Mouse (Mus musculus) gastrocnemius, adult 2 months (tissue): ENCODE measurements around the gene Cmtm4. TPM values are rescaled to one million over a fixed set of nuclear protein-coding genes. Genes with fewer than 3 reads are reported as not detected.

Experiments used
- DNase-seq: peaks from one replicate; pipeline ENCODE4 v3.0.0; 2022
- H3K27ac ChIP-seq: fragments of 200-600 bp; 2 replicates; pipeline ENCODE4 v1.8.1; 2022; ENCODE audit warnings: mild to moderate bottlenecking
- H3K4me3 ChIP-seq: fragments of 200-600 bp; 2 replicates; pipeline ENCODE4 v1.8.1; 2022; ENCODE audit warnings: mild to moderate bottlenecking, moderate library complexity
- CTCF ChIP-seq: fragments of 200-600 bp; IDR thresholded peaks from 2 replicates; pipeline ENCODE4 v1.8.1; 2022; ENCODE audit warnings: antibody characterized with exemption, mild to moderate bottlenecking, moderate library complexity
- intact Hi-C: fragments of 180-260 bp; cut with DNase I; formaldehyde crosslinking; loops from one replicate; pipeline ENCODE4 v1.15.1; 2025
- total RNA-seq, 2 experiments: library from RNA; stranded (reverse); gene quantifications; 2 replicates each; pipeline ENCODE4 v1.2.3; 2021

Cmtm4 gene
- total RNA-seq, 2 experiments from 2014 or later, result 3.9 to 5.7 TPM

DNA sequence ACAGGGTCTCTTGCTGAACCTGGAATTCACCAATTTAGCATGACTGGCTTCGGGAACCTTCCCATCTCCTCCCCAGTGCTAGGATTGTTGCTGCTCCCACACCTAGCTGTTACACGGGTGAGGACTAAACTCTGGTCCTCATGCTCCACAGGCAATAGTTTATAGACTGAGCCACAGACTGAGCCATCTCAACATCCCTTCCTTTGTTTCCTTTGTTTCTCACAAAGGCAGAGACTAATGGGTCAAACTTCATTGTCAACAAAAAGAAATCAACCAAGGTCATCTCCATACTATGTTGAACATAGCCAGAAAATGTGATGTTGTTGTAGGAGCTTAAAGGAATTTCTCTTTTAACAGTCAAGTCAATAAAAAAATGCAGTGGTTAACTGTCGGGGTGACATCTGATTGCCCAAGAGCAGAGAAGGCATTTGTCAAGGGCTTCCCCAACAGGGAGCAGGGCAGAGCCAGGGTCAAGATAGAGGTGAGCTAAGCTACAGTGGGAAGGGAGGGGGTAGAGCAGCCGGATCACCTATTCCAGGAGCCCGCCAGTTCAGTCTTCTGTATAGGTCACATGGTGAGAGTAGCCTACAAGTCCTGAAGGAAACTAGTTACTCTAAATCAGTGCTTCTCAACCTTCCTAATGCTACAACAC lies 37.7 kb upstream of the Cmtm4 start:
- DNase-seq, result no peak
- no peak overlapping the region for H3K27ac ChIP-seq

DNA sequence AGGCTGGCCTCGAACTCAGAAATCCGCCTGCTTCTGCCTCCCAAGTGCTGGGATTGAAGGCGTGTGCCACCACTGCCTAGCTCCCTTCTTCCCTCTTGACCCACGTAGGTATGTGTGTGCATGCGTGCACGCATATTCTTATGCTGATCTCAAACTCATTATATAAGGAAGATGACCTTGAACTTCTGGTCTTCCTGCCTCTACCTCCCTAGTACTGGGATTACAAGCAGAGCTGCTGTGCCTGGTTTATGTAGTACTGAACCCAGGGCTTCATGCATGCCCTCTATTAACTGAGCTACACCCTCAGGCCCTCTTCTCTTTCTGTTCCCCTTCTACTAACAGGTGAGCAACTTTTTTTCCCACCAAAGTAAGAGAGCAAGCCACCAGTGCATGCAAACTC lies 37.0 kb upstream of the Cmtm4 start:
- H3K27ac ChIP-seq, result no peak overlapping the region
- no peak overlapping the region for H3K4me3 ChIP-seq
- intact Hi-C loops, result loop anchor here (5.0 kb wide), 1 partner anchor 35 kb away; the partner anchor contains the start of gene Cmtm4
- no peak for TF ChIP-seq CTCF
- DNase-seq, result no peak

More for the DNA sequence above, 37.7 kb upstream of the Cmtm4 start:
- TF ChIP-seq CTCF, result no peak
- no peak overlapping the region for H3K4me3 ChIP-seq
- intact Hi-C loops, result loop anchor here (5.0 kb wide), 1 partner anchor 36 kb away; the partner anchor contains the start of gene Cmtm4

GRCm38 (mm10) chr8:104430230-104430629 lies 34.6 kb upstream of the Cmtm4 start:
- intact Hi-C loops, result loop anchor here (5.0 kb wide), 1 partner anchor 33 kb away; the partner anchor contains the start of gene Cmtm4
- TF ChIP-seq CTCF, result no peak

GRCm38 (mm10) chr8:104427703-104428102 lies 32.1 kb upstream of the Cmtm4 start:
- H3K4me3 ChIP-seq, result no peak overlapping the region
- no peak for TF ChIP-seq CTCF
- H3K27ac ChIP-seq, result no peak overlapping the region
- intact Hi-C loops, result no loop called here
- no peak for DNase-seq

More at GRCm38 (mm10) chr8:104430230-104430629, 34.6 kb upstream of the Cmtm4 start:
- Histone ChIP-seq H3K4me3 (no peak overlapping the region), H3K27ac (no peak overlapping the region)
- DNase-seq, result no peak

DNA sequence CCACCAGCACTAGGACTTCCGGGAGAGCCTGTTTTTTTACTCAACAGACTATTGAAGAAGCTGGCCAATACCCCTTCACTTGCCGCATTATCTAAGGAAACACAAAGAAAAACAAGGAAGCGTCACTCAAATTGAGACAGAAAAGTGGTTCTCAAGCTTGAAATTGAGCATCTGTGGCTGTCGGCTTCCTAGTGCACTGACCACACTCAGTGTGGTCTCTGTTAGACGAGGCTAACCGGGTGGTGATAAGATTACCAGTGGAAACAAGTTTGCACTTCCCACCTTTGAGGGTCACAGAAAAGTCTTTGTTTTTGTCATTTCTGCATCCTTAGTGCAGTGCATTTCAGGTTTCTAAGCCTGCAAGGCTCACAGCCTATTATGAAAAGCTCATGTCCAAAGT lies 26.7 kb upstream of the Cmtm4 start:
- TF ChIP-seq CTCF, result no peak
- intact Hi-C loops, result no loop called here
- no peak overlapping the region for H3K4me3 ChIP-seq
- no peak overlapping the region for H3K27ac ChIP-seq
- no peak for DNase-seq

GRCm38 (mm10) chr8:104416022-104416421 lies 20.4 kb upstream of the Cmtm4 start:
- DNase-seq, result no peak
- no peak overlapping the region for H3K27ac ChIP-seq
- intact Hi-C loops, result no loop called here
- no peak for TF ChIP-seq CTCF
- no peak overlapping the region for H3K4me3 ChIP-seq

GRCm38 (mm10) chr8:104414204-104414603 lies 18.6 kb upstream of the Cmtm4 start:
- H3K27ac ChIP-seq, result no peak overlapping the region
- no peak for DNase-seq
- no peak overlapping the region for H3K4me3 ChIP-seq
- TF ChIP-seq CTCF, result no peak
- intact Hi-C loops, result no loop called here

- H3K4me3 ChIP-seq, result no peak overlapping the region
- no peak for DNase-seq
- TF ChIP-seq CTCF, result no peak
- intact Hi-C loops, result no loop called here
- H3K27ac ChIP-seq, result no peak overlapping the region
Measured at GRCm38 (mm10) chr8:104413770-104414169, 18.2 kb upstream of the Cmtm4 start.

DNA sequence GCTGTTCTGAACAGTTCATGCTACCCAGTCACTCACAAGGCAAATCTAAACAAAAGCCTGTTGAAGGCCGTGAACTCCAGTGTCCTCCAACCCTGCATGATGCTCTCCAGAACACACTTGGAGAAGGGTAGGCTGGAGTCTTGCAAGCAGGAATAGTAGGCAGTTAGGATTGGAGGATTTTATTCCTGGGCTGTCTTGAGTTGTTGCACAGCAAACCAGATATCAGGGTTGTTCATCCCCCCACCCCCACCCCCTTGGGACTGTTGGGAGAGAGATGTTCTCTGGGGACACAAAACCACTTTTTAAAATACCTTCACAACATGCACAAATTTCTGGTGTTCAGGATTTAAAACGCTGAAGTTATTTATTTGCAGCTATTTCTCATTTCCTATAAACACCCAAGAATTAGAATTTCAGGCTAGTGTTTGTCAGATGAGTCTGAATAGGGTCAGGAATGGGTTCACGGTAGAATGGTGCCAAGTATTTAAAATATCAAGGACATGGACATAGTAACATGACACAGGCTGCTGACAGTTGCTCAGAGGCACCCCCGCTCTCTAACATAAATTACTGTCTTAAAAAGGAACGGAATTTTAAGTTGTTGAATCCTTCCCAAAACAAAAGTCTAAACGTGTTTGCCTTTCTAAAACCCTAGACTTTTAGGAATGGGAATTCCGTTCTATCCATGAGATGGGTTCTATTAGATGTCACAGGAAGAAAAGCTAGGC lies 17.4 kb upstream of the Cmtm4 start:
- H3K4me3 ChIP-seq, result no peak overlapping the region
- no peak for TF ChIP-seq CTCF
- intact Hi-C loops, result no loop called here
- no peak for DNase-seq
- H3K27ac ChIP-seq, result no peak overlapping the region

- DNase-seq, result no peak
- TF ChIP-seq CTCF, result no peak
- intact Hi-C loops, result no loop called here
- Histone ChIP-seq H3K4me3 (no peak overlapping the region), H3K27ac (no peak overlapping the region)
Measured at GRCm38 (mm10) chr8:104411972-104412371, 16.4 kb upstream of the Cmtm4 start.

GRCm38 (mm10) chr8:104411468-104411867 lies 15.9 kb upstream of the Cmtm4 start:
- DNase-seq, result no peak
- H3K4me3 ChIP-seq, result no peak overlapping the region
- intact Hi-C loops, result no loop called here
- TF ChIP-seq CTCF, result no peak
- H3K27ac ChIP-seq, result no peak overlapping the region

- Histone ChIP-seq H3K27ac (no peak overlapping the region), H3K4me3 (no peak overlapping the region)
- no peak for DNase-seq
- no peak for TF ChIP-seq CTCF
- intact Hi-C loops, result no loop called here
Measured at GRCm38 (mm10) chr8:104410628-104411273, 15.1 kb upstream of the Cmtm4 start.
